Comparison of ENCODE assay signal across 21 mouse cellular contexts in the genomic region with DNA sequence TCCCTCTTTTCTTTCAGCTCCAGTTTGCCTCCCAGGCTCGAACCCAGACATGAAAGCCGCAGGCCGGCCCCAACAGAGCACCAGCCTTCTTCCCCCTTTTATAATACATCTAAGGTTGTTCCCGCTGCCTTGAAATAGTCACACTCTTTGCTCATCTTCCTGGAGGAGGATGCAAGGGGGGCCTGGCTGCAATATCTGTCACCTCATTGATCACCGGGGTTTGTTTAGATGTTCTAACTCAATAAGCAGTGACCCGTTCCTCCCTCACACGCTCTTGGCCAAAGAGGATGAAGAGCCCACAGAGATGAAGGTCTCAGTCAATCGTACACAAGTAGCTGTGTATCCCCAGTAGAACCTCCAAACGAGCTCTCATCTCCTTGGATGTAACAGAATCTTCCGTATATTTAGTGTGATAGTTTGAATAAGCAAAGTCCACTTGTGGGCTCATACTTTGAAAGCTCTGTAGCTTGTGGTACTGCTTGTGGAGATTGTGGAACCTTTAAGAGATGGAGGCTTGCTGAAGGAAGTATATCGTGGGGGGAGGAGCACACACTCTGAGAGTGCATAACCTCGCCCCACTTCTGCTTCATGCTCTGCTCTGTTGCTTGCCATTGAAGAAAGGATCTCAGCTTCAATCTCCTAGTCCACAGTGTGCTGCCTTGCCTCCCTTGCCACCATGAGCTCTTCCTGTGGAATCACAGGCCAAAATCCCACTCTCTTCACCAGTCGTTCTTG. TPM values are rescaled to one million over a fixed set of nuclear protein-coding genes. Genes with fewer than 3 reads are reported as not detected.
"Had no signal": no experiment of that assay in that cellular context is flagged by ENCODE, and none has a peak within 500 bp of the region (broad histone marks: within the 10 kb centered on the region; RNA-seq: fewer than 3 reads in every experiment).

No protein-coding gene starts in this region.

- DNase-seq: kidney, adult 2 months; kidney, postnatal 10 days; kidney, postnatal 36 days; liver; retina, postnatal 1 day; right cerebral cortex, postnatal 25 days; spleen, adult 18-20 months; thymus, postnatal 25 days had no signal

- H3K27ac ChIP-seq: kidney, embryonic 15.5 days; limb, embryonic 10.5 days; limb, embryonic 13.5 days; liver, embryonic 12.5 days; liver, embryonic 15.5 days; macrophage; midbrain, embryonic 12.5 days; neural tube, embryonic 13.5 days; stomach, embryonic 15.5 days had no signal

- H3K9ac ChIP-seq: kidney, embryonic 15.5 days; limb, embryonic 13.5 days; liver, embryonic 12.5 days; liver, embryonic 15.5 days; midbrain, embryonic 12.5 days; neural tube, embryonic 13.5 days; stomach, embryonic 15.5 days had no signal

- H3K4me3 ChIP-seq: kidney, embryonic 15.5 days; limb, embryonic 10.5 days; limb, embryonic 13.5 days; liver, embryonic 12.5 days; liver, embryonic 15.5 days; midbrain, embryonic 12.5 days; myocyte; neural tube, embryonic 13.5 days; stomach, embryonic 15.5 days had no signal

- H3K4me2 ChIP-seq: kidney, embryonic 15.5 days; limb, embryonic 13.5 days; liver, embryonic 12.5 days; liver, embryonic 15.5 days; midbrain, embryonic 12.5 days; neural tube, embryonic 13.5 days; stomach, embryonic 15.5 days had no signal

- H3K4me1 ChIP-seq: kidney, embryonic 15.5 days; limb, embryonic 10.5 days; limb, embryonic 13.5 days; liver, embryonic 12.5 days; liver, embryonic 15.5 days; midbrain, embryonic 12.5 days; neural tube, embryonic 13.5 days had no signal

- ATAC-seq: inflammation-experienced regulatory T-cells, adult 6 months; intestine, postnatal 0 days; liver, embryonic 12.5 days; midbrain, embryonic 16.5 days had no signal

- H3K27me3 ChIP-seq: kidney, embryonic 15.5 days; limb, embryonic 13.5 days; liver, embryonic 12.5 days; liver, embryonic 15.5 days; midbrain, embryonic 12.5 days; neural tube, embryonic 13.5 days; stomach, embryonic 15.5 days had no signal

- H3K9me3 ChIP-seq: kidney, embryonic 15.5 days; limb, embryonic 10.5 days; limb, embryonic 13.5 days; liver, embryonic 12.5 days; liver, embryonic 15.5 days; midbrain, embryonic 12.5 days; neural tube, embryonic 13.5 days; stomach, embryonic 15.5 days had no signal

- H3K36me3 ChIP-seq: kidney, embryonic 15.5 days; limb, embryonic 10.5 days; limb, embryonic 13.5 days; liver, embryonic 12.5 days; liver, embryonic 15.5 days; midbrain, embryonic 12.5 days; neural tube, embryonic 13.5 days; stomach, embryonic 15.5 days had no signal

RNA-seq across cellular contexts. Expression of gene Filip1, which starts 24.8 kb away (rescaled TPM):
- polyA plus RNA-seq: macrophage had no signal
